Mouse (Mus musculus): Measurements from ENCODE around the gene St5.

DNA sequence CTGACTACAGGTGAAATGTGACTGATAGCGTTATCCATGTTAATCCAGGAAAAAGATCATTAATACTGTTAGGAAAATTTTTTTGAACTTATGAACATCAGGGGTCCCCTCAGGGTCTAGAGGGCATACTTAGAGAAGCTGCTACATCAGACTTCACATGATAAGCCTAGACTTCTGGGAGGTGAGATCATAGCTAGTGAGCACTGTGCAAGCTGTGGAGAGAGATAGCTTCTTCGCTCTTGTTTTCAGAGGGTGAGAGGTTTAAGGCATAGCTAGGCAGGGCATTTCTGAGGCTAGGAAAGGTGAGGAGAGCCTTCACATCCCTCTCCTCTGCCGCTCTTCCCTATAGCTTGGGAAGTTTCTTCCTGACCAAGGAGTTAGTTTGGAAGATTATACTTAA lies 191.6 kb downstream of the St5 start:
- no peak for TF ChIP-seq HCFC1 (IDR thresholded peaks at IDR 0.05; ENCODE audit: borderline replicate concordance, insufficient read depth, low read length)
- no peak for TF ChIP-seq ZC3H11A (IDR thresholded peaks at IDR 0.05; ENCODE audit: borderline replicate concordance, low read depth, low read length)
- no peak for TF ChIP-seq CHD2 (IDR thresholded peaks at IDR 0.05; ENCODE audit: low read depth, low read length)
- TF ChIP-seq ZNF384 (IDR thresholded peaks at IDR 0.05; ENCODE audit: low read depth, low read length): no peak
- TF ChIP-seq MAFK (IDR thresholded peaks at IDR 0.05; ENCODE audit: insufficient read depth, low read depth, low read length): no peak
